Mouse (Mus musculus): ENCODE data around the gene Hist2h2aa1.
"Not testable (repeated sequence)": the region's sequence is repeated elsewhere in the genome, so short reads cannot be mapped to it uniquely, and the experiment has no call there.

Gene Hist2h2aa1

GRCm38 (mm10) chr3:96245003-96245886 lies at the start of gene Hist2h2aa1:
Gene Hist2h2aa1 (plus strand): TSS chr3:96245497.
- DNase-seq (ENCODE audit: low spot score in 2 of 2): peak; percentile 78 to 79

GRCm38 (mm10) chr3:96195616-96196313 lies 49.5 kb upstream of the Hist2h2aa1 start:
- DNase-seq (ENCODE audit: low spot score in 2 of 2): no peak

GRCm38 (mm10) chr3:96196437-96197128 lies 48.7 kb upstream of the Hist2h2aa1 start:
- DNase-seq (ENCODE audit: low spot score in 2 of 2): no peak

- DNase-seq (ENCODE audit: low spot score in 2 of 2): peak; percentile 68 to 77
Observed at GRCm38 (mm10) chr3:96197129-96197749, 48.1 kb upstream of the Hist2h2aa1 start.

- no peak for DNase-seq (ENCODE audit: low spot score in 2 of 2)
Observed at GRCm38 (mm10) chr3:96198181-96198580, 47.1 kb upstream of the Hist2h2aa1 start.

GRCm38 (mm10) chr3:96198601-96199251 lies 46.6 kb upstream of the Hist2h2aa1 start:
- DNase-seq (ENCODE audit: low spot score in 2 of 2): not testable (repeated sequence)

- DNase-seq (ENCODE audit: low spot score in 2 of 2): no peak
Observed at GRCm38 (mm10) chr3:96199731-96200130, 45.6 kb upstream of the Hist2h2aa1 start.

GRCm38 (mm10) chr3:96207819-96208218 lies 37.5 kb upstream of the Hist2h2aa1 start:
- no peak for DNase-seq (ENCODE audit: low spot score in 2 of 2)

- DNase-seq (ENCODE audit: low spot score in 2 of 2): no peak
Observed at GRCm38 (mm10) chr3:96209242-96209641, 36.1 kb upstream of the Hist2h2aa1 start.

- peak in 1 of 2 experiments; percentile 37 for DNase-seq (ENCODE audit: low spot score in 2 of 2)
Observed at GRCm38 (mm10) chr3:96219191-96219641, 26.1 kb upstream of the Hist2h2aa1 start.

- DNase-seq (ENCODE audit: low spot score in 2 of 2): peak; percentile 64 to 72
Observed at GRCm38 (mm10) chr3:96219661-96220130, 25.6 kb upstream of the Hist2h2aa1 start, which contains the start of the genes Bola1 and Hist2h2ab. Gene Bola1 (minus strand): TSS chr3:96219709. Gene Hist2h2ab (plus strand): TSS chr3:96219865.

- DNase-seq (ENCODE audit: low spot score in 2 of 2): not testable (repeated sequence)
Observed at GRCm38 (mm10) chr3:96220131-96220764, 25.0 kb upstream of the Hist2h2aa1 start.

GRCm38 (mm10) chr3:96220765-96221639 lies 24.3 kb upstream of the Hist2h2aa1 start, which contains the start of the genes Hist2h2ac and Hist2h2be:
Gene Hist2h2ac (minus strand): TSS chr3:96220880.
Gene Hist2h2be (plus strand): TSS chr3:96221119.
- DNase-seq (ENCODE audit: low spot score in 2 of 2): peak; percentile 78 to 83

- peak; percentile 18 to 28 for DNase-seq (ENCODE audit: low spot score in 2 of 2)
Observed at GRCm38 (mm10) chr3:96221640-96222038, 23.7 kb upstream of the Hist2h2aa1 start.

- no peak for DNase-seq (ENCODE audit: low spot score in 2 of 2)
Observed at GRCm38 (mm10) chr3:96222774-96223173, 22.5 kb upstream of the Hist2h2aa1 start.

GRCm38 (mm10) chr3:96225421-96225820 lies 19.9 kb upstream of the Hist2h2aa1 start:
- no peak for DNase-seq (ENCODE audit: low spot score in 2 of 2)

GRCm38 (mm10) chr3:96226695-96227648 lies 18.3 kb upstream of the Hist2h2aa1 start:
- no peak for DNase-seq (ENCODE audit: low spot score in 2 of 2)

GRCm38 (mm10) chr3:96228828-96229227 lies 16.5 kb upstream of the Hist2h2aa1 start:
- no peak for DNase-seq (ENCODE audit: low spot score in 2 of 2)

All from spleen, postnatal 14 days (tissue).